Mouse (Mus musculus) neural tube, embryonic 13.5 days (tissue): ENCODE measurements around the gene Ctnnd2. TPM values are rescaled to one million over a fixed set of nuclear protein-coding genes. Genes with fewer than 3 reads are reported as not detected.

ENCODE experiments used
- ATAC-seq: fragments of 200-750 bp; cut with Nextera tagmentation; 2 replicates; pipeline ENCODE4 v1.8.0; 2017; ENCODE audit warnings: low read depth, mild to moderate bottlenecking, moderate TSS enrichment, moderate library complexity
- H3K27ac ChIP-seq: fragments of 300-500 bp; sonication (generic); replicated peaks from 2 replicates; pipeline ENCODE4 v1.5.1; 2015; ENCODE audit warnings: moderate library complexity, mild to moderate bottlenecking, inconsistent platforms
- H3K27me3 ChIP-seq: fragments of 300-500 bp; sonication (generic); 2 replicates; pipeline ENCODE4 v1.6.1; 2015; ENCODE audit warnings: mild to moderate bottlenecking, inconsistent platforms
- H3K36me3 ChIP-seq: fragments of 300-500 bp; sonication (generic); 2 replicates; pipeline ENCODE4 v1.6.1; 2015; ENCODE audit warnings: mild to moderate bottlenecking, inconsistent platforms
- H3K4me1 ChIP-seq: fragments of 300-500 bp; sonication (generic); replicated peaks from 2 replicates; pipeline ENCODE4 v1.6.1; 2015; ENCODE audit warnings: inconsistent platforms
- H3K4me2 ChIP-seq: fragments of 300-500 bp; sonication (generic); 2 replicates; pipeline ENCODE4 v1.6.1; 2015; ENCODE audit warnings: inconsistent platforms, mild to moderate bottlenecking, moderate library complexity
- H3K4me3 ChIP-seq: fragments of 300-500 bp; sonication (generic); 2 replicates; pipeline ENCODE4 v1.5.1; 2015; ENCODE audit warnings: mild to moderate bottlenecking, inconsistent platforms
- H3K9ac ChIP-seq: fragments of 300-500 bp; sonication (generic); 2 replicates; pipeline ENCODE4 v1.6.1; 2015; ENCODE audit warnings: moderate library complexity, mild to moderate bottlenecking, inconsistent platforms
- H3K9me3 ChIP-seq: fragments of 300-500 bp; sonication (generic); 2 replicates; pipeline ENCODE4 v1.6.1; 2016; ENCODE audit warnings: inconsistent platforms
- WGBS: fragments of 180-500 bp; shearing (Covaris S2); methylation state at CpG from one replicate; pipeline ENCODE4 v1.1.7; 2015; 5-methylcytosine and 5-hydroxymethylcytosine counted together
- polyA plus RNA-seq: library from polyadenylated mRNA; unstranded; fragments of >200 nt; fragmentation: Nextera tagmentation; extraction: Ambion mirVana; gene quantifications from 2 replicates; pipeline ENCODE4 v1.2.1, GENCODE M21; 2015

Ctnnd2 gene
- polyA plus RNA-seq, 1 experiment from 2014 or later, result 56.9 TPM

GRCm38 (mm10) chr15:30272326-30272725 is 99.9 kb downstream of the Ctnnd2 start:
- Histone ChIP-seq H3K27me3 (no peaks in the 10 kb centered on the region), H3K4me3 (no peak overlapping the region), H3K27ac (no peak overlapping the region), H3K4me1 (0 out of 2 replicates have a peak, but pooled peaks cover 6% of the 10 kb centered on the region), H3K9ac (no peak overlapping the region), H3K9me3 (no peaks in the 10 kb centered on the region), H3K4me2 (no peak overlapping the region), H3K36me3 (no peaks in the 10 kb centered on the region)
- WGBS, result 90% methylated on average over 4 of the region's 4 CpGs
- ATAC-seq, result no peak

GRCm38 (mm10) chr15:30275721-30276120 is 103.3 kb downstream of the Ctnnd2 start:
- Histone ChIP-seq H3K4me3 (no peak overlapping the region), H3K4me2 (no peak overlapping the region), H3K36me3 (no peaks in the 10 kb centered on the region), H3K4me1 (peaks cover 6% of the 10 kb centered on the region; the same call in 1 of the 2 replicates), H3K27me3 (no peaks in the 10 kb centered on the region), H3K27ac (no peak overlapping the region), H3K9me3 (no peaks in the 10 kb centered on the region), H3K9ac (no peak overlapping the region)
- 77% methylated on average over 5 of the region's 5 CpGs for WGBS
- no peak for ATAC-seq

- ATAC-seq, result no peak
- H3K4me2 ChIP-seq, result no peak overlapping the region
- 78% methylated on average over 4 of the region's 4 CpGs for WGBS
Measured at GRCm38 (mm10) chr15:30276691-30277090, 104.3 kb downstream of the Ctnnd2 start.

GRCm38 (mm10) chr15:30278610-30279009 is 106.2 kb downstream of the Ctnnd2 start:
- H3K27me3 ChIP-seq, result no peaks in the 10 kb centered on the region
- H3K4me1 ChIP-seq, result no peaks in the 10 kb centered on the region; the same call in 1 of the 2 replicates
- no peaks in the 10 kb centered on the region for H3K9me3 ChIP-seq
- WGBS, result 66% methylated on average over 4 of the region's 4 CpGs
- H3K27ac ChIP-seq, result no peak overlapping the region
- H3K36me3 ChIP-seq, result no peaks in the 10 kb centered on the region
- H3K4me3 ChIP-seq, result no peak overlapping the region
- ATAC-seq, result no peak
- H3K4me2 ChIP-seq, result no peak overlapping the region
- no peak overlapping the region for H3K9ac ChIP-seq

More at GRCm38 (mm10) chr15:30276691-30277090, 104.3 kb downstream of the Ctnnd2 start:
- Histone ChIP-seq H3K36me3 (no peaks in the 10 kb centered on the region), H3K27ac (no peak overlapping the region), H3K9me3 (no peaks in the 10 kb centered on the region), H3K27me3 (no peaks in the 10 kb centered on the region), H3K4me3 (no peak overlapping the region), H3K9ac (no peak overlapping the region), H3K4me1 (no peaks in the 10 kb centered on the region; the same call in 1 of the 2 replicates)

GRCm38 (mm10) chr15:30285572-30286244 is 113.3 kb downstream of the Ctnnd2 start:
- ATAC-seq, result no peak
- Histone ChIP-seq H3K4me2 (no peak overlapping the region), H3K27ac (no peak overlapping the region), H3K36me3 (no peaks in the 10 kb centered on the region), H3K4me3 (no peak overlapping the region), H3K9me3 (no peaks in the 10 kb centered on the region), H3K9ac (no peak overlapping the region), H3K4me1 (peaks cover 4% of the 10 kb centered on the region; the same call in 1 of the 2 replicates), H3K27me3 (no peaks in the 10 kb centered on the region)
- 86% methylated on average over 15 of the region's 15 CpGs for WGBS

GRCm38 (mm10) chr15:30286245-30286642 is 113.9 kb downstream of the Ctnnd2 start:
- no peak overlapping the region for H3K4me2 ChIP-seq
- H3K36me3 ChIP-seq, result no peaks in the 10 kb centered on the region
- ATAC-seq, result no peak
- no peaks in the 10 kb centered on the region for H3K9me3 ChIP-seq
- no peak overlapping the region for H3K4me3 ChIP-seq
- H3K27me3 ChIP-seq, result no peaks in the 10 kb centered on the region
- H3K27ac ChIP-seq, result no peak overlapping the region; the same call in 1 of the 2 replicates
- H3K9ac ChIP-seq, result no peak overlapping the region
- WGBS, result 80% methylated on average over 7 of the region's 7 CpGs
- peaks cover 4% of the 10 kb centered on the region; the same call in 1 of the 2 replicates for H3K4me1 ChIP-seq

- no peaks in the 10 kb centered on the region for H3K36me3 ChIP-seq
- no peaks in the 10 kb centered on the region for H3K27me3 ChIP-seq
- no peak for ATAC-seq
- no peak overlapping the region for H3K27ac ChIP-seq
- H3K4me2 ChIP-seq, result no peak overlapping the region
- H3K4me3 ChIP-seq, result no peak overlapping the region
- H3K9me3 ChIP-seq, result no peaks in the 10 kb centered on the region
- 77% methylated on average over 2 of the region's 2 CpGs for WGBS
- H3K4me1 ChIP-seq, result no peaks in the 10 kb centered on the region
- no peak overlapping the region for H3K9ac ChIP-seq
Measured at GRCm38 (mm10) chr15:30302824-30303223, 130.4 kb downstream of the Ctnnd2 start.

- Histone ChIP-seq H3K27ac (no peak overlapping the region), H3K4me2 (no peak overlapping the region), H3K4me1 (0 out of 2 replicates have a peak, but pooled peaks cover under 1% of the 10 kb centered on the region), H3K27me3 (no peaks in the 10 kb centered on the region), H3K36me3 (no peaks in the 10 kb centered on the region), H3K9ac (no peak overlapping the region), H3K9me3 (no peaks in the 10 kb centered on the region), H3K4me3 (no peak overlapping the region)
- 87% methylated on average over 7 of the region's 7 CpGs for WGBS
- ATAC-seq, result no peak
Measured at GRCm38 (mm10) chr15:30306437-30306836, 134.0 kb downstream of the Ctnnd2 start.

- Histone ChIP-seq H3K4me3 (no peak overlapping the region), H3K36me3 (no peaks in the 10 kb centered on the region), H3K9me3 (no peaks in the 10 kb centered on the region), H3K4me2 (no peak overlapping the region), H3K27me3 (no peaks in the 10 kb centered on the region), H3K4me1 (no peaks in the 10 kb centered on the region), H3K27ac (no peak overlapping the region), H3K9ac (no peak overlapping the region)
- WGBS, result 72% methylated on average over 2 of the region's 2 CpGs
- no peak for ATAC-seq
Measured at GRCm38 (mm10) chr15:30322543-30322942, 150.2 kb downstream of the Ctnnd2 start.

GRCm38 (mm10) chr15:30333336-30334310 is 161.2 kb downstream of the Ctnnd2 start:
- Histone ChIP-seq H3K36me3 (no peaks in the 10 kb centered on the region), H3K4me1 (peaks cover 6% of the 10 kb centered on the region; the same call in 1 of the 2 replicates), H3K4me3 (no peak overlapping the region), H3K27me3 (no peaks in the 10 kb centered on the region), H3K4me2 (no peak overlapping the region), H3K27ac (no peak overlapping the region), H3K9ac (no peak overlapping the region), H3K9me3 (no peaks in the 10 kb centered on the region)
- 75% methylated on average over 2 of the region's 2 CpGs for WGBS
- no peak for ATAC-seq

- no peak overlapping the region for H3K4me2 ChIP-seq
- no peak for ATAC-seq
- H3K9me3 ChIP-seq, result no peaks in the 10 kb centered on the region
- no peaks in the 10 kb centered on the region for H3K36me3 ChIP-seq
- WGBS, result 79% methylated on average over 6 of the region's 6 CpGs
- H3K27ac ChIP-seq, result no peak overlapping the region
- H3K4me1 ChIP-seq, result peaks cover 15% of the 10 kb centered on the region
- H3K9ac ChIP-seq, result no peak overlapping the region
- no peak overlapping the region for H3K4me3 ChIP-seq
- H3K27me3 ChIP-seq, result no peaks in the 10 kb centered on the region
Measured at GRCm38 (mm10) chr15:30338585-30339197, 166.3 kb downstream of the Ctnnd2 start.

- no peak overlapping the region for H3K4me3 ChIP-seq
- H3K27me3 ChIP-seq, result no peaks in the 10 kb centered on the region
- no peaks in the 10 kb centered on the region for H3K4me1 ChIP-seq
- H3K4me2 ChIP-seq, result no peak overlapping the region
- no peak overlapping the region for H3K9ac ChIP-seq
- WGBS, result 95% methylated on average over 5 of the region's 5 CpGs
- H3K36me3 ChIP-seq, result no peaks in the 10 kb centered on the region
- no peak for ATAC-seq
- H3K9me3 ChIP-seq, result no peaks in the 10 kb centered on the region
- no peak overlapping the region for H3K27ac ChIP-seq
Measured at GRCm38 (mm10) chr15:30345754-30346153, 173.4 kb downstream of the Ctnnd2 start.
